Mouse (Mus musculus) cortical plate, adult 2 months (tissue): ENCODE measurements at regions not wholly inside any gene's neighbourhood (a gene's known extent, or its start where the extent isn't known, plus 50 kb on each side); places are given as distances from the start of the nearest gene placed in this dataset.

Source experiments
- CTCF ChIP-seq: fragments of 200-500 bp; IDR thresholded peaks from 2 replicates; pipeline ENCODE4 v1.5.1; 2011; ENCODE audit warnings: mild to moderate bottlenecking, control low read depth, low read length; ENCODE audit not compliant: insufficient read depth; ENCODE audit errors: extremely low read depth
- POLR2A ChIP-seq: fragments of 200-500 bp; IDR thresholded peaks from 2 replicates; pipeline ENCODE4 v1.6.1; 2011; ENCODE audit warnings: mild to moderate bottlenecking, low read length, control low read depth; ENCODE audit not compliant: insufficient read depth; ENCODE audit errors: extremely low read depth

DNA sequence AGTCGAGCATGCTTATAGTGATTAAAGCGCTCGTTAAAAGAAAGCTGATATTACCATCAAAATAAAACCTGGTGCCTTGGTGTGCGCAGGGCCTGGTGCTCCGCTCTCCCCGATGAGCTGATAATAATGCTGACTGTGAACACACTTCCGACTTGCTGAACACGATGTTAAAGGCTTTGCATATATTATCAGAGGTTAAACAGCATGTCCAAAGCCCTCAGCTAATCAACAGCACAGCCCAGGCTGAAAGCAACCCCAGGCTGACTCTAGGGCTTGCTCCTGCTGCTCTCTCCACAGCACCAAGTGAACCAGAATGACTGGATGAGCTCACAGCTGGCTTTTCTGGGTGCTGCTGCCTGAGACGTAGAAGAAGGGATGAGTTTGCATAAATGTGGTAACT lies 238.2 kb upstream of the 1700012A03Rik start:
- TF ChIP-seq POLR2A (no peak), CTCF (no peak)
